Mouse (Mus musculus) hindbrain, postnatal 0 days (tissue): ENCODE measurements at regions not wholly inside any gene's neighbourhood (a gene's known extent, or its start where the extent isn't known, plus 50 kb on each side); places are given as distances from the start of the nearest gene placed in this dataset.

Experiments used
- ATAC-seq: fragments of 200-750 bp; cut with Nextera tagmentation; 2 replicates; pipeline ENCODE4 v1.8.0; 2017; ENCODE audit warnings: mild to moderate bottlenecking, moderate TSS enrichment, moderate library complexity
- DNase-seq: peaks from one replicate; pipeline ENCODE4 v3.0.0-alpha.2; 2015; ENCODE audit warnings: low spot score
- H3K27ac ChIP-seq: fragments of 300-500 bp; sonication (generic); 2 replicates; pipeline ENCODE4 v1.5.1; 2014; ENCODE audit warnings: mild to moderate bottlenecking
- H3K27me3 ChIP-seq: fragments of 300-500 bp; sonication (generic); 2 replicates; pipeline ENCODE4 v1.6.1; 2014; ENCODE audit warnings: low read length, mixed read lengths; ENCODE audit not compliant: insufficient read depth
- H3K36me3 ChIP-seq: fragments of 300-500 bp; sonication (generic); 2 replicates; pipeline ENCODE4 v1.6.1; 2014; ENCODE audit warnings: low read length, mixed read lengths; ENCODE audit not compliant: insufficient read depth
- H3K4me1 ChIP-seq: fragments of 300-500 bp; sonication (generic); 2 replicates; pipeline ENCODE4 v1.6.1; 2014; ENCODE audit warnings: antibody characterized with exemption, low read length, mixed read lengths; ENCODE audit not compliant: insufficient read depth
- H3K4me2 ChIP-seq: fragments of 300-500 bp; sonication (generic); 2 replicates; pipeline ENCODE4 v1.6.1; 2014; ENCODE audit warnings: low read depth, mild to moderate bottlenecking, low read length, moderate library complexity, mixed read lengths
- H3K4me3 ChIP-seq: fragments of 300-500 bp; sonication (generic); 2 replicates; pipeline ENCODE4 v1.5.1; 2014; ENCODE audit warnings: low read length
- H3K9ac ChIP-seq: fragments of 300-500 bp; sonication (generic); replicated peaks from 2 replicates; pipeline ENCODE4 v1.6.1; 2014; ENCODE audit warnings: mild to moderate bottlenecking, low read length, moderate library complexity, mixed read lengths
- H3K9me3 ChIP-seq: fragments of 300-500 bp; sonication (generic); 2 replicates; pipeline ENCODE4 v1.6.1; 2016; ENCODE audit warnings: low read length, mixed read lengths
- CTCF ChIP-seq: IDR thresholded peaks from 2 replicates; pipeline ENCODE4 v1.5.1; 2016; ENCODE audit warnings: antibody characterized with exemption, control low read depth, low read depth
- WGBS: fragments of 180-500 bp; shearing (Covaris S2); extraction: QIAGEN DNeasy Blood & Tissue Kit; methylation state at CpG from one replicate; pipeline ENCODE4 v1.1.7; 2014; 5-methylcytosine and 5-hydroxymethylcytosine counted together

DNA sequence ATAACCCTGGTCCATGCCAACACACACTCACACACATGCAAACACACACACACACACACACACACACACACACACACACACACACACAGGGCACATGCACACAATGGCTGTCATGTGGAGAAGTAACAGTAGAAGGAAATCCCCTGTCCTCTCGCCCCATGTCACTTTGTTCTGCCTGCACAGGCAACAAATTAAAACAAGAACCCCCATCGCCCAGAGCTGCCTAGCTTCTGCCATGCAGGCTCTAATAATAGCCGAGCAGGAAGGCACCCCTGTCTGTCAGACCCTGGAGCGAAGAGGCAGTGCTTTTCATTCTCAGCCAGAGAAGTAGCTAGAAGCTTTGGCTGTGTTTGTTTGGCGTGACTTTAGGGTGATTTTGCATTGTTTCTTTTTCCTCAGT, 70.9 kb downstream of the Gm4791 start:
- 0 out of 2 replicates have a peak overlapping the region, but pooled peaks have one; percentile 20 for H3K27ac ChIP-seq
- ATAC-seq = peak; percentile 47; the same call in 1 of the 2 replicates
- WGBS = 17% methylated on average over 5 of the region's 5 CpGs

DNA sequence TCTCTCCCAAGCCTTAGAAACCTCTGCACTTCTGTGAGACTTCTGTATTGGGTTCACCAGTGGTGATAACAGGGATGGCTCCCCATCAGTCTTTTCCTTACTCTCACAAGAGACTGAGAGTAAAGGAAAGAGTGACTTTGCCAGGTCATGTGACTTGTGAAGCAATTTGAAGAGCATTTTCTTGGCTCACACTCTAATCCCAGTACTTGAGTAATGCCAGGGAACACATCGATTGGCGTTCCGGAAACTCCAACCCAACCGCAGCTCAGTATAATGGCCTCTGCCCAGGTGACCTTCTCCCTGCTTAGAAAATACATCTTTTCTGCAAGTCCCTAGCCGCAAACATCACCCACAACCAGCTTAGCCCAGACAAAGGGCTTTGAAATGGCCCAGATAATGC, 72.4 kb downstream of the Gm4791 start:
- Histone ChIP-seq H3K9me3 (no peaks in the 10 kb centered on the region), H3K4me2 (no peak overlapping the region), H3K36me3 (no peaks in the 10 kb centered on the region), H3K4me1 (peaks cover 7% of the 10 kb centered on the region), H3K9ac (no peak overlapping the region), H3K27me3 (no peaks in the 10 kb centered on the region), H3K27ac (no peak overlapping the region), H3K4me3 (no peak overlapping the region)
- no peak for ATAC-seq
- TF ChIP-seq CTCF = no peak
- WGBS = 62% methylated on average over 5 of the region's 5 CpGs
- DNase-seq = no peak

More for the DNA sequence above, 70.9 kb downstream of the Gm4791 start:
- H3K27me3 ChIP-seq = no peaks in the 10 kb centered on the region
- H3K4me1 ChIP-seq = peaks cover 7% of the 10 kb centered on the region
- H3K4me2 ChIP-seq = no peak overlapping the region
- no peak overlapping the region for H3K4me3 ChIP-seq
- H3K36me3 ChIP-seq = no peaks in the 10 kb centered on the region
- no peak for TF ChIP-seq CTCF
- peak; percentile 33 for DNase-seq
- no peak overlapping the region for H3K9ac ChIP-seq
- no peaks in the 10 kb centered on the region for H3K9me3 ChIP-seq

DNA sequence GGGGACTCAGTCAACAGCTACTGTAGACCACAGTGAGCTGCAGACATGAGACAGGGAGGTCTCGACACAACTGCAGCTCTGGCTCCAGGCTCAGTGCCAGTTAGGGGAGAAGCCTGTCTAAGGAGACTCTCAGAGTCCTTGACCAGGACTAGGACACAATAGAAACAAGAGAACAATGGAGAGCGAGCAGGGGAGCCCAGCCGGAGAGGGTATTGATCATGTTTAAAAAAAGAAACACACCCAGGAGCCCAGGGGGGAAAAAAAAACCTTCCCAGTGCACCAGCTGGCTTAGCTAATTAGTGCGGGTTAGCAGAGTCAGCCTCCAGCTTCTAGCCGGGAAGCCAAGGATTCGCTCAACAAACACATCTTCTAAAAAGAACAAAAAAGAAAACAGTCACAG, 78.4 kb downstream of the Gm4791 start:
- TF ChIP-seq CTCF = no peak
- H3K27ac ChIP-seq = no peak overlapping the region

DNA sequence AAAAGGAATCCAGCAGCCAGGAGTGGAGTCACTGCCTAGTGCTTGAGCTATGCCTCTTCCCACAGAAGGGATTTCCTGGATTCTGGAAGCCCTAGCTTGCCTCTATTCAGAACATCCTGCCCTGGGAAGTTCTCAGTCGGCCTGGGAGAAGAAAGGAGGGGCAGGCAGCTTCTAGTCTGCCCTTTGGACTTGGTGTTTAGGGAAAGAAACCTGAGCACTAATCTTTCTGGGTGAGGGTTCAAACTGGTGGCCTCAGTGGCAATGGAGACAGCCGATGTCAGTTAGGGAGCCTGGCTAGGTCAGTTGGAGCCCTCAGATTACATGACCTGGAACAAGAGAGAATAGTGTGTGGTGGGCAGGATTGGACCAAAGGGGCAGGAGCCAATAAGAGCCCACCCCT, 78.9 kb downstream of the Gm4791 start:
- Histone ChIP-seq H3K27me3 (no peaks in the 10 kb centered on the region), H3K4me1 (0 out of 2 replicates have a peak, but pooled peaks cover 8% of the 10 kb centered on the region), H3K27ac (no peak overlapping the region), H3K36me3 (no peaks in the 10 kb centered on the region), H3K9ac (no peak overlapping the region), H3K9me3 (no peaks in the 10 kb centered on the region), H3K4me3 (no peak overlapping the region), H3K4me2 (no peak overlapping the region)
- no peak for DNase-seq
- ATAC-seq = no peak
- 28% methylated on average over 2 of the region's 2 CpGs for WGBS
- TF ChIP-seq CTCF = no peak

More for the DNA sequence above, 78.4 kb downstream of the Gm4791 start:
- Histone ChIP-seq H3K9me3 (no peaks in the 10 kb centered on the region), H3K27me3 (no peaks in the 10 kb centered on the region), H3K4me3 (no peak overlapping the region), H3K9ac (no peak overlapping the region), H3K4me1 (0 out of 2 replicates have a peak, but pooled peaks cover 8% of the 10 kb centered on the region), H3K36me3 (no peaks in the 10 kb centered on the region), H3K4me2 (no peak overlapping the region)
- WGBS = 12% methylated on average over 6 of the region's 6 CpGs
- ATAC-seq = no peak
- DNase-seq = no peak

DNA sequence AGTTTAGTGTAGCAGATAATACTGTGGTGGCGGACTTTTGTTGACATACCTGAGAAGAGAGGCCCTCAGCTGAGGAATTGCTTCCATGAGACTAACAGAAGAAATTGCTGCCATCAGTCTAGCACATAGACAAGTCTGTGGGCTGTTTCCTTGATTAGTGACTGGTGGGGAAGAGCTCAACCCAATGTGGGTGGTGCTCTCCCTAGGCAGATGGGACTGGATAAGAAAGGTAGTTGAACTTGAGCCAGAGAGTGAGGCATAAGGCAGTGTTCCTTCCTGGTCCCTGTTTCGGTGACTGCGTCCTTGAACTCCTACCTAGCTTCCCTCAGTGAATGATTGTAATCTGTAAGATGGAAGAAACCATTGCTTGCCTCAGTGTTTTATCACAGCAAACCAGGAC, 79.4 kb downstream of the Gm4791 start:
- DNase-seq (no peak), ATAC-seq (no peak)
- no peak overlapping the region for H3K4me3 ChIP-seq
- H3K9me3 ChIP-seq = no peaks in the 10 kb centered on the region
- no peaks in the 10 kb centered on the region for H3K27me3 ChIP-seq
- H3K27ac ChIP-seq = no peak overlapping the region
- H3K9ac ChIP-seq = no peak overlapping the region
- WGBS = 96% methylated on average over 3 of the region's 3 CpGs
- no peak for TF ChIP-seq CTCF
- no peak overlapping the region for H3K4me2 ChIP-seq
- H3K4me1 ChIP-seq = 0 out of 2 replicates have a peak, but pooled peaks cover 8% of the 10 kb centered on the region
- H3K36me3 ChIP-seq = no peaks in the 10 kb centered on the region

DNA sequence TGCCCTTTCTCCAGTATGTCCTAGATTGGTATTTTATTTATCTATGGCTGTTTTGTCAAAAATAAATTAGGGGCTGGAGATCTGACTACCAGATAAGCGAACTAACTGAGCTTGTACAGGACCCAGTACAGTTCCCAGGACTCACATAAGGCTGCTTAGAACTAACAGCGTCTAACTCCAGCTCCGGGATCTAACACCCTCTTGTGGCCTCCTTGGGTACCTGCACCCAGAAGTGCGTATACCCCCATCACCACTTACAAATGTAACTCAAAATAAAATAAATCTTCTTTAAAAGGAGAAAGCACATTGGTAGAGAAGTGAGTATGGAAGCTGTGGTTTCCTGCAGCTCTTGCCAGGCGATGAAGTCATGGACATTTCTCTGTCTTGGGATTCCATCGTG, 82.9 kb downstream of the Gm4791 start:
- Histone ChIP-seq H3K9me3 (no peaks in the 10 kb centered on the region), H3K36me3 (no peaks in the 10 kb centered on the region), H3K4me2 (no peak overlapping the region), H3K27me3 (no peaks in the 10 kb centered on the region), H3K4me3 (no peak overlapping the region), H3K4me1 (0 out of 2 replicates have a peak, but pooled peaks cover 8% of the 10 kb centered on the region), H3K27ac (no peak overlapping the region), H3K9ac (no peak overlapping the region)
- TF ChIP-seq CTCF = no peak; the same call in 1 of the 2 replicates
- WGBS = 97% methylated on average over 6 of the region's 6 CpGs
- no peak for DNase-seq
- ATAC-seq = no peak

DNA sequence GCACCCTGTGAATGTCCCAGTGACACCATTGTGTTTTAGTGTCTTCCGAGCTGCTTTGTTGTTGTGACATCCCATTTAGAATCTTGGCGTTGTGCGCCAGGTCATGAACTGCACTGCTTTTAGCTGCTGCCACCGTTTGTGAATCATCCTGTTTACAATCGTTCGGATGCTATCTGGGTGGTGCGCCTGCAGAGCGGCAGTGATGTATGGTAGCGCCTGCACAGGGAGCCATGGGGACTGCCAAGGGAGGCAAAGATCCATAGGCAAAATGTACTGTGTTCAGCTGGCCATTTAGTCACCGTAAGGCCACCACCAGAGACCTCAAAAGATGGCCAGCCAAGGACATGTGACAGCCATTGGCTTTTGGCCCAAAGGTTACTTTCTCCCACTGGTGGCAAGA, 93.3 kb downstream of the Gm4791 start:
- Histone ChIP-seq H3K27ac (no peak overlapping the region), H3K27me3 (no peaks in the 10 kb centered on the region), H3K9ac (no peak overlapping the region), H3K36me3 (no peaks in the 10 kb centered on the region), H3K9me3 (no peaks in the 10 kb centered on the region), H3K4me2 (no peak overlapping the region), H3K4me1 (no peaks in the 10 kb centered on the region), H3K4me3 (no peak overlapping the region)
- ATAC-seq (no peak), DNase-seq (no peak)
- TF ChIP-seq CTCF = no peak
- 51% methylated on average over 10 of the region's 10 CpGs for WGBS
